7 mouse cellular contexts compared by ENCODE assay signal in the genomic region with DNA sequence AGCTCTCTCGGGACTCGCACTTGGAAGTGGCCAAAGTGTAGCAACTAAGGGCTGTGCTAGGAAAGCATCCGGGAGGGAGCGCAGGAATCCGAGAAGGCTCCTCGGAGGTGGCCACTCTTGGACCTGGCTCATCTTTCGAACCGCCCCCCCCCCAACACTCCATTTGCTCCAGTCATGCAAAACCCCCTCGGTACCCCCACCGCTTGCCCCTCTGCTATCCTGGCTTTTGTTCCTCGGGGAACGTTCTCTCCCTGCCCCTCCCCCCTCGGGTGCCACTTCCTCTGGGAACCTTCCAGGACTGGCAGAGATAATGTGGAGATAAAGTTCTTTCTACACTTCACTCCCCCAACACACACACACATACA. TPM values are rescaled to one million over a fixed set of nuclear protein-coding genes. Genes with fewer than 3 reads are reported as not detected.
DNase-seq lines count a peak whose midpoint lies in the region; ATAC-seq and TF ChIP-seq lines count a peak whose summit lies in the region.

No protein-coding gene starts in this region.

- 2% methylated on average over 13 of the region's 13 CpGs for WGBS in lung, embryonic 16.5 days
- WGBS in forebrain, embryonic 15.5 days: under 1% methylated on average over 13 of the region's 13 CpGs
- 0% methylated on average over 13 of the region's 13 CpGs for WGBS in limb, embryonic 11.5 days
- 3% methylated on average over 13 of the region's 13 CpGs for WGBS in olfactory bulb, adult 2 months

- H3K4me2 ChIP-seq in lung, embryonic 16.5 days (ENCODE audit: low read depth, low read length): peak overlapping the region; percentile 98
- peak overlapping the region; percentile 91 for H3K4me2 ChIP-seq in forebrain, embryonic 15.5 days (replicated peaks)
- peak overlapping the region; percentile 100 for H3K4me2 ChIP-seq in limb, embryonic 11.5 days (ENCODE audit: low read depth, severe bottlenecking)

- no peak for TF ChIP-seq CTCF in olfactory bulb, adult 2 months (IDR thresholded peaks at IDR 0.05; ENCODE audit: insufficient read depth, low read depth, low read length)

- H3K9me3 ChIP-seq in lung, embryonic 16.5 days (ENCODE audit: control insufficient read depth, low read length): no peaks in the 10 kb centered on the region
- no peaks in the 10 kb centered on the region for H3K9me3 ChIP-seq in forebrain, embryonic 15.5 days
- H3K9me3 ChIP-seq in limb, embryonic 11.5 days (ENCODE audit: control insufficient read depth, low read length): no peaks in the 10 kb centered on the region

- H3K36me3 ChIP-seq in lung, embryonic 16.5 days (ENCODE audit: control insufficient read depth, insufficient read depth, low read length): no peaks in the 10 kb centered on the region
- H3K36me3 ChIP-seq in forebrain, embryonic 15.5 days: no peaks in the 10 kb centered on the region
- H3K36me3 ChIP-seq in limb, embryonic 11.5 days (ENCODE audit: control insufficient read depth, insufficient read depth, low read length): no peaks in the 10 kb centered on the region

- peaks cover 24% of the 10 kb centered on the region for H3K4me1 ChIP-seq in lung, embryonic 16.5 days (replicated peaks; ENCODE audit: control insufficient read depth, insufficient read depth, low read length)
- H3K4me1 ChIP-seq in forebrain, embryonic 15.5 days: peaks cover 27% of the 10 kb centered on the region
- peaks cover 39% of the 10 kb centered on the region for H3K4me1 ChIP-seq in limb, embryonic 11.5 days (ENCODE audit: control insufficient read depth, insufficient read depth, low read length)
- peaks cover 20% of the 10 kb centered on the region for H3K4me1 ChIP-seq in olfactory bulb, adult 2 months (ENCODE audit: control insufficient read depth, insufficient read depth, low read length)

- H3K9ac ChIP-seq in lung, embryonic 16.5 days (ENCODE audit: low read length): peak overlapping the region; percentile 74
- no peak overlapping the region for H3K9ac ChIP-seq in forebrain, embryonic 15.5 days (replicated peaks)
- H3K9ac ChIP-seq in limb, embryonic 11.5 days (ENCODE audit: low read length): no peak overlapping the region

- peaks cover 23% of the 10 kb centered on the region for H3K27me3 ChIP-seq in lung, embryonic 16.5 days (ENCODE audit: control insufficient read depth, insufficient read depth, low read depth, low read length)
- H3K27me3 ChIP-seq in forebrain, embryonic 15.5 days: peaks cover 65% of the 10 kb centered on the region
- H3K27me3 ChIP-seq in limb, embryonic 11.5 days (ENCODE audit: control insufficient read depth, insufficient read depth, low read length): 0 out of 2 replicates have a peak, but pooled peaks cover 4% of the 10 kb centered on the region

- TF ChIP-seq POLR2A in olfactory bulb, adult 2 months (IDR thresholded peaks at IDR 0.05; ENCODE audit: insufficient read depth, low read depth, low read length): no peak

- no peak for ATAC-seq in lung, embryonic 16.5 days (ENCODE audit: low read depth)
- ATAC-seq in forebrain, embryonic 15.5 days (replicated peaks): peak; percentile 7; the same call in 1 of the 2 replicates
- ATAC-seq in limb, embryonic 11.5 days (ENCODE audit: insufficient number of reproducible peaks, low FRiP score, low TSS enrichment, low read depth): no peak; the same call in 1 of the 2 replicates

- H3K27ac ChIP-seq in lung, embryonic 16.5 days (ENCODE audit: low read length): no peak overlapping the region; the same call in 1 of the 2 replicates
- H3K27ac ChIP-seq in forebrain, embryonic 15.5 days (replicated peaks): no peak overlapping the region
- H3K27ac ChIP-seq in limb, embryonic 11.5 days (replicated peaks; ENCODE audit: low read depth, low read length): no peak overlapping the region
- no peak overlapping the region for H3K27ac ChIP-seq in olfactory bulb, adult 2 months (ENCODE audit: insufficient read depth, low read depth, low read length)

- DNase-seq in lung, postnatal 4 days: no peak
- no peak for DNase-seq in limb, embryonic 11.5 days (ENCODE audit: low spot score)
- DNase-seq in urinary bladder, postnatal 14 days (ENCODE audit: low spot score): no peak
- no peak for DNase-seq in frontal cortex, postnatal 36 days (ENCODE audit: low spot score in 2 of 2)

- H3K4me3 ChIP-seq in lung, embryonic 16.5 days (ENCODE audit: low read length): peak overlapping the region; percentile 66
- H3K4me3 ChIP-seq in forebrain, embryonic 15.5 days: peak overlapping the region; percentile 49
- H3K4me3 ChIP-seq in limb, embryonic 11.5 days (ENCODE audit: low read depth, low read length): peak overlapping the region; percentile 69
- peak overlapping the region; percentile 36 for H3K4me3 ChIP-seq in olfactory bulb, adult 2 months (ENCODE audit: insufficient read depth, low read depth, low read length)

RNA-seq across cellular contexts. Expression of a gene that starts 0.7 kb away (rescaled TPM):
- 6.2 and 6.8 TPM in 2 replicates for polyA plus RNA-seq in lung, embryonic 16.5 days (2015; fragmentation: Nextera tagmentation; extraction: Ambion mirVana)
- polyA plus RNA-seq in forebrain, embryonic 15.5 days (2015; fragmentation: Nextera tagmentation; extraction: Ambion mirVana): 8.4 and 9.5 TPM in 2 replicates
- 38.1 and 40.9 TPM in 2 replicates for polyA plus RNA-seq in limb, embryonic 11.5 days (2014; fragmentation: Nextera tagmentation; extraction: Ambion mirVana)
- polyA plus RNA-seq in olfactory bulb, adult 2 months (2012; ENCODE audit: insufficient read depth, insufficient read length, low replicate concordance, missing spikeins): not detected in 2 replicates

RNA-seq across cellular contexts. Expression of a gene that starts 36.7 kb away (rescaled TPM):
- 0.21 and 0.30 TPM in 2 replicates for polyA plus RNA-seq in lung, embryonic 16.5 days (2015; fragmentation: Nextera tagmentation; extraction: Ambion mirVana)
- 0.46 and 0.97 TPM in 2 replicates for polyA plus RNA-seq in forebrain, embryonic 15.5 days (2015; fragmentation: Nextera tagmentation; extraction: Ambion mirVana)
- polyA plus RNA-seq in limb, embryonic 11.5 days (2014; fragmentation: Nextera tagmentation; extraction: Ambion mirVana): 0.95 and 1.7 TPM in 2 replicates
- not detected in 2 replicates for polyA plus RNA-seq in olfactory bulb, adult 2 months (2012; ENCODE audit: insufficient read depth, insufficient read length, low replicate concordance, missing spikeins)

RNA-seq across cellular contexts. Expression of a gene that starts 59.1 kb away (rescaled TPM):
- 104 and 109 TPM in 2 replicates for polyA plus RNA-seq in lung, embryonic 16.5 days (2015; fragmentation: Nextera tagmentation; extraction: Ambion mirVana)
- polyA plus RNA-seq in forebrain, embryonic 15.5 days (2015; fragmentation: Nextera tagmentation; extraction: Ambion mirVana): 162 and 163 TPM in 2 replicates
- 172 and 174 TPM in 2 replicates for polyA plus RNA-seq in limb, embryonic 11.5 days (2014; fragmentation: Nextera tagmentation; extraction: Ambion mirVana)
- polyA plus RNA-seq in olfactory bulb, adult 2 months (2012; ENCODE audit: insufficient read depth, insufficient read length, low replicate concordance, missing spikeins): not detected in 2 replicates

Comparison
In these comparisons a context has a peak if more than half of its experiments do, and no peak if none do; other contexts are left out.
1. RNA of a gene that starts 59.1 kb away (polyA plus RNA-seq): 172 to 174 TPM in limb, embryonic 11.5 days, 162 to 163 TPM in forebrain, embryonic 15.5 days and 104 to 109 TPM in lung, embryonic 16.5 days; not detected in olfactory bulb, adult 2 months; every median in the first group is over 100 times any median in the second.
2. Peak in every context shown above with its lines, with median percentiles within 50 percentile points of each other: H3K4me2 ChIP-seq and H3K4me3 ChIP-seq.